8 mouse cellular contexts compared by ENCODE assay signal in the genomic region with DNA sequence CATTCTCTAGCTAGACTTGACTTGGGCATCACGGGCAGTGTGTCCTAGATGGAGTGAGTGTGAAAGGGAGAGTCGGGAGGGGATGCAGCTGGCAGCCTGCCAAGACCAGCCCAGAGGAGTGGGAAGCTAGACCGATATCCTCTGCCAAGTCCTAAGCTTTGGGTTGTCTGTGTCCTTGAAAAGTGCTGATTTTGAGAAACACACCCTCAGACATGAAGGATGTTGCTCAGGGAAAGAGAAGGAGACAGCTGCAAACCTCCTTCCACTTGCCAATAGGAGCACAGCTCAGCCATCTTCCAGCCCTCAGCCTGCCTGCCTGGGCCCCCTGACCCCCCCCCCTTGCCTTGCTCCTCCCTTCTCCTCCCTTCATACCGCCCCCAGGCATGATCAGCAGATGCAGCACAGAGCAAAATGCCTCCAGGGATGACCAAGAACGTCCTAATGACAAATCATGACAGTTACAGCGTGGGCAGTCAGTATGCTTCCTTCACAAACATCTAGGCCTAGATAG.
DNase-seq lines count a peak whose midpoint lies in the region; ATAC-seq and TF ChIP-seq lines count a peak whose summit lies in the region.

No protein-coding gene starts in this region.

- DNase-seq in limb, embryonic 14.5 days (ENCODE audit: low spot score), result no peak
- no peak for DNase-seq in limb, embryonic 10.5 days (ENCODE audit: low spot score)
- DNase-seq in right cerebral cortex, postnatal 14 days, result peak; percentile 51
- DNase-seq in T-cell, adult 2 months (ENCODE audit: low spot score), result no peak
- no peak for DNase-seq in spleen, postnatal 10 days (ENCODE audit: low spot score in 2 of 2)
- DNase-seq in adrenal gland, postnatal 25 days, result no peak

- no peak overlapping the region; the same call in 1 of the 2 replicates for H3K9ac ChIP-seq in limb, embryonic 14.5 days (ENCODE audit: low read depth, low read length, severe bottlenecking)
- H3K9ac ChIP-seq in forebrain, embryonic 15.5 days (replicated peaks), result no peak overlapping the region
- H3K9ac ChIP-seq in limb, embryonic 15.5 days, result no peak overlapping the region

- H3K4me2 ChIP-seq in limb, embryonic 14.5 days (replicated peaks; ENCODE audit: low read depth, low read length, severe bottlenecking), result no peak overlapping the region
- no peak overlapping the region for H3K4me2 ChIP-seq in forebrain, embryonic 15.5 days (replicated peaks)
- H3K4me2 ChIP-seq in limb, embryonic 15.5 days, result no peak overlapping the region

- 41% methylated on average over 6 of the region's 6 CpGs for WGBS in limb, embryonic 14.5 days
- WGBS in limb, embryonic 10.5 days, result 68% methylated on average over 6 of the region's 6 CpGs
- WGBS in forebrain, embryonic 15.5 days, result 26% methylated on average over 6 of the region's 6 CpGs
- WGBS in limb, embryonic 15.5 days, result 35% methylated on average over 6 of the region's 6 CpGs

- H3K9me3 ChIP-seq in limb, embryonic 14.5 days (ENCODE audit: control insufficient read depth, low read length), result no peaks in the 10 kb centered on the region
- no peaks in the 10 kb centered on the region for H3K9me3 ChIP-seq in limb, embryonic 10.5 days (replicated peaks)
- H3K9me3 ChIP-seq in forebrain, embryonic 15.5 days, result no peaks in the 10 kb centered on the region
- no peaks in the 10 kb centered on the region for H3K9me3 ChIP-seq in limb, embryonic 15.5 days

- no peaks in the 10 kb centered on the region for H3K27me3 ChIP-seq in limb, embryonic 14.5 days (ENCODE audit: control insufficient read depth, insufficient read depth, low read length)
- no peaks in the 10 kb centered on the region for H3K27me3 ChIP-seq in limb, embryonic 10.5 days (ENCODE audit: low read depth, poor library complexity, severe bottlenecking)
- H3K27me3 ChIP-seq in forebrain, embryonic 15.5 days, result no peaks in the 10 kb centered on the region
- H3K27me3 ChIP-seq in limb, embryonic 15.5 days, result no peaks in the 10 kb centered on the region

- peak; percentile 79 for ATAC-seq in limb, embryonic 14.5 days (ENCODE audit: low FRiP score, low read depth)
- ATAC-seq in forebrain, embryonic 15.5 days (replicated peaks), result peak; percentile 60
- ATAC-seq in limb, embryonic 15.5 days (ENCODE audit: insufficient number of reproducible peaks, low FRiP score, low TSS enrichment, low read depth), result peak; percentile 46; the same call in 1 of the 2 replicates

- H3K27ac ChIP-seq in limb, embryonic 14.5 days (replicated peaks; ENCODE audit: low read depth, low read length), result no peak overlapping the region
- H3K27ac ChIP-seq in limb, embryonic 10.5 days, result no peak overlapping the region
- peak overlapping the region; percentile 54 for H3K27ac ChIP-seq in forebrain, embryonic 15.5 days (replicated peaks)
- H3K27ac ChIP-seq in limb, embryonic 15.5 days, result no peak overlapping the region

- no peak overlapping the region for H3K4me3 ChIP-seq in limb, embryonic 14.5 days (replicated peaks; ENCODE audit: low read length)
- no peak overlapping the region for H3K4me3 ChIP-seq in limb, embryonic 10.5 days
- H3K4me3 ChIP-seq in forebrain, embryonic 15.5 days, result no peak overlapping the region
- H3K4me3 ChIP-seq in limb, embryonic 15.5 days, result no peak overlapping the region

- TF ChIP-seq POLR2A in limb, embryonic 14.5 days (IDR thresholded peaks at IDR 0.05; ENCODE audit: borderline replicate concordance, extremely low read depth, insufficient read depth, insufficient read length), result no peak

- peaks cover 4% of the 10 kb centered on the region; the same call in 1 of the 2 replicates for H3K4me1 ChIP-seq in limb, embryonic 14.5 days (ENCODE audit: control insufficient read depth, insufficient read depth, low read length)
- no peaks in the 10 kb centered on the region; the same call in 1 of the 2 replicates for H3K4me1 ChIP-seq in limb, embryonic 10.5 days
- peaks cover 27% of the 10 kb centered on the region for H3K4me1 ChIP-seq in forebrain, embryonic 15.5 days
- peaks cover 11% of the 10 kb centered on the region for H3K4me1 ChIP-seq in limb, embryonic 15.5 days

- no peaks in the 10 kb centered on the region for H3K36me3 ChIP-seq in limb, embryonic 14.5 days (ENCODE audit: control insufficient read depth, insufficient read depth, low read length)
- no peaks in the 10 kb centered on the region for H3K36me3 ChIP-seq in limb, embryonic 10.5 days
- no peaks in the 10 kb centered on the region for H3K36me3 ChIP-seq in forebrain, embryonic 15.5 days
- H3K36me3 ChIP-seq in limb, embryonic 15.5 days, result no peaks in the 10 kb centered on the region
